Mouse (Mus musculus): ENCODE results near the gene Gm43720.

DNA sequence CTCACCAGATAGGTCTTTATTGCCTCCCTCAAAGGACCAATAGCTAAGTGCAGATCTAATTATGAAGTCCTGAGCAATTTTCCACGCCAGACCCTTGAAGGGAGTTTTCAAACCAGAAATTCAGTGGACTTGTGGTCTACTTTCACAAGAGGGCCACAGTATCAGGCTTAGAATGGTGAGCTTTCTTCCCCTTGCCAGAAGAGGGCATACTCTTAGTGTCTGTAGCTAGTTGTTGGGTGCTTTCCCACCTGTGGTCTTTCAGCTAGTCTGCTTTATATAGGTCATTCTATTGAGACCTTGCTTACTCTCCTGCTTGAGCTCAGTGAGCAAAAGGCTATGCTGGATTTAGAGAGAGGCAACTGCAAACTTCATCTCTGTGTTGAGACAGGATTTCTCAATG lies 3.8 kb upstream of the Gm43720 start:
- TF ChIP-seq POLR2A (IDR thresholded peaks at IDR 0.05; ENCODE audit: control insufficient read depth, extremely low read depth, insufficient read depth, low read length, poor library complexity): no peak
- no peak for TF ChIP-seq CTCF (IDR thresholded peaks at IDR 0.05; ENCODE audit: borderline replicate concordance, control insufficient read depth, extremely low read depth, insufficient read depth, low read length, poor library complexity)
